Mouse (Mus musculus) heart, embryonic 14.5 days (tissue): ENCODE measurements around the gene Scn8a. TPM values are rescaled to one million over a fixed set of nuclear protein-coding genes. Genes with fewer than 3 reads are reported as not detected.
A peak's percentile ranks its signal among the peaks of the same experiment; 100 is the strongest.

Experiments used
- ATAC-seq: fragments of 200-750 bp; cut with Nextera tagmentation; 2 replicates; pipeline ENCODE4 v1.8.0; 2017; ENCODE audit warnings: low read depth, moderate TSS enrichment; ENCODE audit not compliant: insufficient number of reproducible peaks, insufficient read depth, low FRiP score
- H3K27ac ChIP-seq, 2 experiments: fragments of 200-500 bp in 1 of 2; fragments of 300-500 bp in 1 of 2; sonication (generic) in 1 of 2; replicated peaks in 1 of 2; 2 replicates each; pipeline ENCODE4 v1.5.1; 2012 to 2014; ENCODE audit warnings: low read depth in 2 of 2, low read length in 2 of 2, control low read depth in 1 of 2, mild to moderate bottlenecking in 1 of 2, mixed read lengths in 1 of 2; ENCODE audit not compliant: control insufficient read depth in 1 of 2, insufficient read depth in 1 of 2
- H3K27me3 ChIP-seq: fragments of 300-500 bp; sonication (generic); 2 replicates; pipeline ENCODE4 v1.6.1; 2014; ENCODE audit warnings: mild to moderate bottlenecking, low read length, control low read depth; ENCODE audit not compliant: control insufficient read depth, insufficient read depth
- H3K36me3 ChIP-seq: fragments of 300-500 bp; sonication (generic); 2 replicates; pipeline ENCODE4 v1.6.1; 2014; ENCODE audit warnings: mild to moderate bottlenecking, control low read depth, low read length, mixed read lengths; ENCODE audit not compliant: control insufficient read depth, insufficient read depth
- H3K4me1 ChIP-seq, 2 experiments: fragments of 200-500 bp in 1 of 2; fragments of 300-500 bp in 1 of 2; sonication (generic) in 1 of 2; 2 replicates each; pipeline ENCODE4 v1.6.1; 2012 to 2014; ENCODE audit warnings: low read length in 2 of 2, control low read depth in 1 of 2, mixed read lengths in 1 of 2; ENCODE audit not compliant: control insufficient read depth in 2 of 2, insufficient read depth in 2 of 2
- H3K4me2 ChIP-seq: fragments of 300-500 bp; sonication (generic); 2 replicates; pipeline ENCODE4 v1.6.1; 2014; ENCODE audit warnings: mild to moderate bottlenecking, low read length
- H3K4me3 ChIP-seq, 2 experiments: fragments of 200-500 bp in 1 of 2; fragments of 300-500 bp in 1 of 2; sonication (generic) in 1 of 2; 2 replicates each; pipeline ENCODE4 v1.5.1; 2012 to 2014; ENCODE audit warnings: low read length in 2 of 2, mild to moderate bottlenecking in 2 of 2, control low read depth in 1 of 2, low read depth in 1 of 2, moderate library complexity in 1 of 2; ENCODE audit not compliant: control insufficient read depth in 1 of 2, insufficient read depth in 1 of 2
- H3K9ac ChIP-seq: fragments of 300-500 bp; sonication (generic); 2 replicates; pipeline ENCODE4 v1.6.1; 2014; ENCODE audit warnings: mild to moderate bottlenecking, low read length
- H3K9me3 ChIP-seq: fragments of 300-500 bp; sonication (generic); 2 replicates; pipeline ENCODE4 v1.6.1; 2016; ENCODE audit warnings: low read length, control low read depth; ENCODE audit not compliant: control insufficient read depth
- WGBS: fragments of 180-500 bp; shearing (Covaris S2); extraction: QIAGEN DNeasy Blood & Tissue Kit; methylation state at CpG from one replicate; pipeline ENCODE4 v1.1.7; 2014; 5-methylcytosine and 5-hydroxymethylcytosine counted together
- polyA plus RNA-seq: library from polyadenylated mRNA; unstranded; fragments of >200 nt; fragmentation: Nextera tagmentation; extraction: Ambion mirVana; gene quantifications from 2 replicates; pipeline ENCODE4 v1.2.1, GENCODE M21; 2014

Gene Scn8a
- polyA plus RNA-seq, 1 experiment from 2014 or later: 0.31 TPM

DNA sequence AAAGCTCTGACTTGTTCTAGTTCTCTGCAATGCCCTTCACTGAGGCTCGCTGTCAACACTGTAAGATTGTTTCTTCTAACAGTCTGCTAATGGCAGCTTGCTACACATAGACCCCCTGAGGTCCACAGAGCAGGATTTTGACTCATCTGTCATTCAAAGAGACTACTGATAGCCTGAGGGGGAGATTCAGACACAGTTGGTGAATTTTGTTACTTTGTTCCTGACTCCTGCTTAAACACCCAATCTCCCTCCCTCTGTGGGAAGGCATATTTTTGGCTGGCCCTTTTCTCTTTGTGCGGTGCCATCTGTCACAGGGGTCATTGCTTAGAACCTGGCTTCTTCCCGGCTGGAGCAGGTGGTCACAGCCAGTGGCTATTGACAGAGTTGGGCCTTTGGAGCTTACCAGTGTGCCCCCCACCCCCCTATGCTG, 40.1 kb downstream of the Scn8a start:
- Histone ChIP-seq H3K27ac (no peak overlapping the region), H3K4me1 (peaks cover 0 to 2% of the 10 kb centered on the region in 2 experiments; a peak in 2 of 4 replicates), H3K4me2 (no peak overlapping the region), H3K27me3 (no peaks in the 10 kb centered on the region), H3K36me3 (no peaks in the 10 kb centered on the region), H3K9ac (no peak overlapping the region), H3K9me3 (no peaks in the 10 kb centered on the region), H3K4me3 (no peak overlapping the region)
- whole genome bisulfite sequencing: 43% methylated on average over 3 of the region's 3 CpGs
- no peak for ATAC-seq

- Histone ChIP-seq H3K36me3 (no peaks in the 10 kb centered on the region), H3K27ac (no peak overlapping the region), H3K4me3 (no peak overlapping the region), H3K27me3 (no peaks in the 10 kb centered on the region), H3K4me2 (no peak overlapping the region), H3K9ac (no peak overlapping the region), H3K9me3 (no peaks in the 10 kb centered on the region), H3K4me1 (peaks cover 0 to 4% of the 10 kb centered on the region in 2 experiments; a peak in 2 of 4 replicates)
- ATAC-seq: no peak
- 58% methylated on average over 10 of the region's 10 CpGs for WGBS
Measured at GRCm38 (mm10) chr15:100910381-100910841, 40.8 kb downstream of the Scn8a start.

GRCm38 (mm10) chr15:100912676-100913266, 43.1 kb downstream of the Scn8a start:
- Histone ChIP-seq H3K9me3 (no peaks in the 10 kb centered on the region), H3K27me3 (no peaks in the 10 kb centered on the region; the same call in 1 of the 2 replicates), H3K4me1 (peaks cover 0 to 4% of the 10 kb centered on the region in 2 experiments; a peak in 2 of 4 replicates), H3K4me2 (no peak overlapping the region), H3K9ac (no peak overlapping the region), H3K4me3 (no peak overlapping the region), H3K36me3 (no peaks in the 10 kb centered on the region), H3K27ac (no peak overlapping the region)
- WGBS: 77% methylated on average over 3 of the region's 3 CpGs
- no peak for ATAC-seq

DNA sequence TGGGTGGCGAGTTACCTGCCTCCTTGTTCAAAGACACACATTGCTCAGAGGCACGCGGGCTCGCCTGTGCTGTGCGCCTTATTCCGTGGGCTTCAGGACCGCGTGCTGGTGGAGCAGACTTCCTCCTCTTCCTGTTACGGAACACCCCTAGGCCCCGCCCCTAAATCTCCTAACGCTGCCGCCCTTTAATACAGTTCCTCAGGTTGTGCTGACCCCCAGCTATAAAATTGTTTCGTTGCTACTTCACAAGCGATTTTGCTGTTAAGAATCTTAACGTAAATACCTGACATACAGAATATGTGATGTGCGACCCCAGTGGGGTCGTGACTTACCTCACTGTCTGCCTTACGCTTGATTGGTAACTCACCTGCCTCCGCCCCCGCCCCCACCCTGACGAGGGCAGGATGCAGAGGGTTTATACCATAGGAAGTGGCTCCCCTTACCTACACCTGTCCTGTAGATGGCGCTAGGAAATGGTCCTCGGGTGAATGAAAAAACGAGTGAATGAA, 45.1 kb downstream of the Scn8a start:
- Histone ChIP-seq H3K36me3 (no peaks in the 10 kb centered on the region), H3K4me1 (peaks cover 0 to 4% of the 10 kb centered on the region in 2 experiments; a peak in 2 of 4 replicates), H3K9me3 (no peaks in the 10 kb centered on the region), H3K27ac (no peak overlapping the region), H3K4me3 (peak overlapping the region; percentile 17 to 18), H3K27me3 (no peaks in the 10 kb centered on the region; the same call in 1 of the 2 replicates), H3K4me2 (peak overlapping the region; percentile 65), H3K9ac (peak overlapping the region; percentile 38; the same call in 1 of the 2 replicates)
- no peak for ATAC-seq
- WGBS: 4% methylated on average over 24 of the region's 24 CpGs

- ATAC-seq: no peak
Measured at GRCm38 (mm10) chr15:100918046-100918445, 48.4 kb downstream of the Scn8a start.

DNA sequence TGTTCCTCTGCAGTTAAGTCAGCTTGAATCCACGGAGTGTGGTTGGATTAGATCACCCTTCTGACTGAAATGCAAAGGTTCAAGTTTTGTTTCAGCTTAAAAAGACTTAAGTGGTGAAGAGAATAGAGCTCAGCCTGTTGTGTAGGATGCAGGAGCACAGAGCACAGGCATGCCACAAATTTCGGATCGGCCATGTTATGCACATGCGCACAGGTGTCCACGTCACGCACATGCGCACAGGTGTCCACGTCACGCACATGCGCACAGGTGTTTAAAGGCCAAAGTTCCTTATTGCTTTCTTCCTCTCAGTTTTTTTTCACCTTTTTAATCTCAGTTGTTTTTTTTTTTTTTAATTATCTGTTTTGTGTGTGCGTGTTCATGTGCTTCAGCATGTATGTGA, 52.6 kb downstream of the Scn8a start:
- H3K36me3 ChIP-seq: no peaks in the 10 kb centered on the region
- no peak overlapping the region for H3K27ac ChIP-seq
- no peak for ATAC-seq
- H3K4me3 ChIP-seq: no peak overlapping the region
- 92% methylated on average over 11 of the region's 11 CpGs for WGBS
- peaks cover 4 to 5% of the 10 kb centered on the region in 2 experiments; a peak in 2 of 4 replicates for H3K4me1 ChIP-seq
- H3K9ac ChIP-seq: no peak overlapping the region
- H3K27me3 ChIP-seq: peaks cover 12% of the 10 kb centered on the region
- no peaks in the 10 kb centered on the region for H3K9me3 ChIP-seq
- no peak overlapping the region for H3K4me2 ChIP-seq

More at GRCm38 (mm10) chr15:100918046-100918445, 48.4 kb downstream of the Scn8a start:
- Histone ChIP-seq H3K27ac (no peak overlapping the region), H3K4me2 (no peak overlapping the region), H3K9me3 (no peaks in the 10 kb centered on the region), H3K36me3 (no peaks in the 10 kb centered on the region), H3K9ac (no peak overlapping the region), H3K27me3 (peaks cover 6% of the 10 kb centered on the region), H3K4me1 (peaks cover 0 to 4% of the 10 kb centered on the region in 2 experiments; a peak in 3 of 4 replicates), H3K4me3 (no peak overlapping the region)
- WGBS: 33% methylated on average over 4 of the region's 4 CpGs

DNA sequence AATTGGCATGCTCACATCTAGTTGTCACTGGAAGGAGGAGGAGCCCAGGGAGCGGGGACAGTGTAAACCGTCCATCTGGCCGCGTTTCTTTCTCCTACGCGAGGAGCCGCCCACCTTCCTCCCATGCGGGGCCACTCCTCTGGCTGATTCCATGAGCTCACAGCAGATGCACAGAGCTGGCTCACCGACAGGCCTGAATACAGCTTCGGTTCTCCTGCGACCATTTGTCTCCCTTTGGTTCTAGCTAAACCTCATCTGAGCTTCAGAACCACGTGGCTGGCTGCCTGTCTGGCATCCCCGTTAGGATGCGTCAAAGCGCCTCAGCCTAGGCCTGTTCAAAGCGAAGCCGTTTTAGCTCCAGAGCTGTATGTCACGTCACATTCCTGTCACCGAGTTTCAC, 53.8 kb downstream of the Scn8a start:
- no peak for ATAC-seq
- Histone ChIP-seq H3K27ac (no peak overlapping the region), H3K9me3 (no peaks in the 10 kb centered on the region), H3K4me3 (no peak overlapping the region), H3K36me3 (no peaks in the 10 kb centered on the region), H3K9ac (0 out of 2 replicates have a peak overlapping the region, but pooled peaks have one; percentile 6), H3K27me3 (peaks cover 12% of the 10 kb centered on the region), H3K4me2 (peak overlapping the region; percentile 41), H3K4me1 (peaks cover 4 to 5% of the 10 kb centered on the region in 2 experiments; a peak in 2 of 4 replicates)
- 17% methylated on average over 19 of the region's 19 CpGs for WGBS
